Mouse (Mus musculus): ENCODE measurements around the gene Crat.

The Crat gene

DNA sequence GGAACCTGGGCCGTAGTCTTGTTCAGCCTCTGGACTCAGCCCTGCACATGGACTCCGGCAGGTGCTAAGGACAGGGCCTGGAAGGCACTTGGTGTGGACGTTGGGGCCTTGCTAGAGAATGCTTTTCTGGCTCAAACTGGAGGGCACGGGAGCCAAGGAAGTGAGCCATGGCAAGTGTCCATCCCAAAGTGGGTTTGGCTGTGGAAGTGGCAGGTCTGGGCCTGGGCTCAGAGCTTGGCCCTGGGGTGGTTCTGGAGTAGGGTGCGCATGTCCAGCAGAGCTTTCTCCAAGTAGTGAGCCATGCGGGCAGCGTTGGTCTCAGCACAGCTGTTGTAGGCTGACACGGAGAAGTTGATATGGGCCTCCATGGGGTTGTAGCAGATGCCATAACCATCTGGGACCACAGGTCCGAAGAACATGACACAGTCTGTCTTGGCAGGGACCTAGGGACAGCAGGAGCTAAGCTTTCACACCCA, 13.2 kb downstream of the Crat start:
- CTCF ChIA-PET: interaction anchor here in 2 of 4 experiments (1.0 to 1.6 kb wide), 3 partner anchors 10 to 67 kb away, joined by 3 to 4 read pairs (median 3); partner anchors contain the start of genes Dolpp1 (in 1 of the 2) and Miga2 (in 1 of the 2)
- POLR2A ChIA-PET: interaction anchor here in 3 of 4 experiments (0.7 to 6.5 kb wide), 11 partner anchors 8 to 268 kb away, joined by 3 to 61 read pairs (median 3); partner anchors contain the start of genes Crat (in 2 of the 3), Dolpp1 (in 2 of the 3), Ptpa (in 2 of the 3) and Tbc1d13 (in 1 of the 3)

DNA sequence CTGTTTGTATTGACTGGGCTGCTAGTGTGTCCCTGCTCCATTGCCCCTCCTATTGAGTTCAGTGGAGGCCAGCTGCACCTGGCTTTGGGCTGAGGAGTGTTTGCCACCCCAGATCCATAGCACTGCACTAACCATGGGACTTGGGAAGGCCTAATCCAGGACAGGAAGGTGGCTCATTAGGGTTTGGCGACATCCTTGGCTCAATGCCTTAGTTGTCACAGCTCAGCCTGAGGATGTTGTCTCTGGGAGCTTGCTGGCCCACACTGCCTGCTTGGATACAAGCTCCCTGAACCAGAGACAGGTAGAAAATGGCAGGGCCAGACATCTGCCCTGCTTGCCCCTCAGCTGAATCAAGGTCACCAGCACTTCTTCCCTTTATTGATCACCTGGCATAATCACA, 14.0 kb downstream of the Crat start:
- CTCF ChIA-PET: interaction anchor here in 2 of 4 experiments (0.6 to 1.6 kb wide), 3 partner anchors 10 to 93 kb away, joined by 3 to 4 read pairs (median 4); partner anchors contain the start of gene Dolpp1 (in 1 of the 2)

DNA sequence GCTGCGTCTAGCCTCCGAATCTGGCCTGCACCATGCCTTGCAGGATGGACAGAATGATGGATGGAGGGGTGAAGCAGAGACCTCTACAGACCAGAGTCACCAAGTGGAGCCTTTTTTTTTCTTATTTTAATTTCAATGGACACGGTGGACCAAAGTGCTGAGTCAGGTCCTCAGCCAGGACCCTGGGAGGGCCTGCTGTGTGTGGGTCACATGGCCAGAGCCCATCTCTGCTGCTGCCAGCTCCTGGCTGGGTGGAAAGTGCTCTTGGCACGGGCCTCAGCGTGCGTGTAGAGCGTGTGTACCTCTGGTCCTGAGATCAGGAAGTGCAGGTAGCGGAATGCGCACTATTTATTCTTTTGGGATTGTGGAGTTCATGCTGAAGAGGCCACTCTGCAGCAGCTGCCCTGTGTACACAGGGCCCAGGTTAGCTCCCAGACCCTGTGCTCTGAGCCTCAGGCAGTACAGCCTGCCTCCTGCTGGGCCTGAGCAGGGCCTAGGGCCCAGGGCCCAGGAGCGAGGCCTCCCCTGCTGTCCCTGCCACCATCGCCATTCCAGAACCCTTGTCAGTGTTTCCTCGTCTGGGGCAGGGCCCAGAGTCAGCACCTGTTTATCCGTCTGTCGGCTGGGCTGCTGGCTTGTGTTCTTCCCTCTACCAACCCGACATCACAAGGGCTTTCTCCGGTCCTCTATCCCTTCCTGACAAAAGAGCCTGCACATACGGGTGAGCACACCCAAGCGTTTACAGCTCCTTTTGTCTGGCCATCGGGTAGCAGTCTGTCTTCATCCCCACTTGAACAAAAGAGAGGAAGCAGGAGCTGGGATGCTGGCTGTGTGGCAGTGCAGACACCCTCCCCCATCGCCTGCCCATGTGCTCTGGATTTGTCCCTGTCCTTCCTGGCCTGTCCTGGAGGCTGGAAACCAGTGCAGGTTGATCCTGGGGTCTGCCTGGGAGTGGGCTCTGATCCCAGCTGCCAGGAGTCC, 16.1 kb downstream of the Crat start:
- ChIA-PET POLR2A (interaction anchor here in 3 of 4 experiments (0.6 to 6.5 kb wide), 33 partner anchors 7 to 344 kb away, joined by 3 to 61 read pairs (median 5); partner anchors contain the start of genes Crat (in 3 of the 3), Ptpa (in 3 of the 3), Ier5l (in 2 of the 3) and Miga2 (in 2 of the 3)), CTCF (interaction anchor here in 2 of 4 experiments (0.6 to 1.5 kb wide), 5 partner anchors 9 to 231 kb away, joined by 3 to 6 read pairs (median 5); partner anchors contain the start of genes Crat (in 1 of the 2) and Ptpa (in 1 of the 2))

More for the DNA sequence above, 14.0 kb downstream of the Crat start:
- POLR2A ChIA-PET: interaction anchor here in 2 of 4 experiments (0.5 to 6.5 kb wide), 8 partner anchors 8 to 380 kb away, joined by 3 to 61 read pairs (median 7); partner anchors contain the start of genes Dolpp1 (in 2 of the 2), Crat (in 1 of the 2) and Ptpa (in 1 of the 2)

DNA sequence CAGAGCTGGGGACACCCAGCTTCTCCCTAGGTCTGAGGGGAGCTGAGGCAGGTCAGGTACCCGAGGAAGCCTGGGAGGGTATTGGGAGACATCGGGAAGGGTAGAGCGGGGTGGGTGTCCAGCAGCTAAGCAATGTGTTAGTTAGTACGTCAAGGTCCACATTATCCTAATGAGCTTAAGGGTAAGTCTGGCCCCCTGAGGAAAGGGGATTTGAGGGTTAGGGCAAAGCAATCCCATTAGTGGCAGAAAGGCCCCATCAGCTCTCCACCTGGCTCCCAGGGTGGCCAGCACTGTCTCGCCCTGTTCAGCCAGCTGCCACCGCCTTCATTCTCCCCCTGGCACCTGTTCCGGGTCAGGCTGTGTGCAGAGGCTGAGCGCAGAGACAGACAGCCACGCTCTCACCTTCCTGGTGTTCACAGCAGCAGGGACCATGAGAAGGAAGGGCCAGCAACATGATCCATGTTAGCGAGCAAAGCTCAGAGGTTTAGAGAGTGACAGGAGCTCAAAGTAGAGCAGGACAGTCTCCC, 17.6 kb downstream of the Crat start:
- POLR2A ChIA-PET: interaction anchor here (0.5 to 6.5 kb wide), 29 partner anchors 8 to 1246 kb away, joined by 3 to 61 read pairs (median 3); partner anchors contain the start of genes Crat (in 2 of the 4), Miga2 (in 2 of the 4), Ptpa (in 2 of the 4) and Ier5l (in 1 of the 4)
- CTCF ChIA-PET: interaction anchor here in 2 of 4 experiments (1.1 to 1.2 kb wide), 2 partner anchors 38 to 43 kb away, joined by 3 read pairs; no protein-coding TSS in a partner anchor

DNA sequence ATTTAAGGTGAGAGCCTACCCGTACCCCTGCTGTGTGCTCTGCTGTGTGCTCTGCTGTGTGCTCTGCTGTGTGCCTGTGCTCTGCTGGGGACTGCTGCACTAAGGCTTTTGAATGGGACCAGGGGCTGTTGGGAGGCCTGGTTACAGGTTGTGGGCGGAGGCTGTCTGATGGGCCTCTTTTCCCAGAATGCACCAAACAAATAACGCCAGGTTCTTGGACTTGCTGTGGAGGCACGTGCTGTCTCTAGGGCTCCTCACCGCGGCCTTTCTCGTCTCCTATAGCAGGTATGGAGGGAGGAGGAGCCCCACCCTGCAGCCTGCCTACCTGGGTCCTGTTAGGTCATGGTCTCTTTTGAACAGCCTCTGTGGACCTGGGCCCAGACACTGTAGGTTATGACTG, 19.4 kb downstream of the Crat start:
- CTCF ChIA-PET: no interaction called here
- POLR2A ChIA-PET: interaction anchor here in 2 of 4 experiments (0.7 to 6.5 kb wide), 5 partner anchors 9 to 334 kb away, joined by 3 to 61 read pairs (median 4); partner anchors contain the start of genes Crat (in 1 of the 2) and Ptpa (in 1 of the 2)

DNA sequence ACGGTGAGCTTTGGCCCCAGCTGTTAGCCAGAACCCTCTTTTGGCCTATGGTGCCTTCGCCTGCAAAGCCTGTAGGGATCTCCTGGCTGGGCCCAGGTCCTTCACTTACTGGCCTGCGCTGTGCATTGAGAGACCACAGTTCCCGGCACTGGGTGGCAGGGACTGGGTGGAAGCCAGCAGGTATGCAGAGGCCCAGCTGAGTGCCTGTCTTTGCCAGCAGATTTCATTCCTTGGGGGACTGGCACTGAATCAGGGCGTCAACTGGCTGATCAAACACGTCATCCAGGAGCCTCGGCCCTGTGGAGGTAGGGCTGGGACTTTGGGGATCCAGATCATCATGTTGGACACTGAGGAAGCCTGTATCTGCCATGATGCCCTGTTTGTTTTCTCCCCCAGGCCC, 19.9 kb downstream of the Crat start:
- ChIA-PET POLR2A (interaction anchor here in 2 of 4 experiments (0.7 to 1.9 kb wide), 6 partner anchors 9 to 333 kb away, joined by 3 to 7 read pairs (median 4); no protein-coding TSS in a partner anchor), CTCF (no interaction called here)

DNA sequence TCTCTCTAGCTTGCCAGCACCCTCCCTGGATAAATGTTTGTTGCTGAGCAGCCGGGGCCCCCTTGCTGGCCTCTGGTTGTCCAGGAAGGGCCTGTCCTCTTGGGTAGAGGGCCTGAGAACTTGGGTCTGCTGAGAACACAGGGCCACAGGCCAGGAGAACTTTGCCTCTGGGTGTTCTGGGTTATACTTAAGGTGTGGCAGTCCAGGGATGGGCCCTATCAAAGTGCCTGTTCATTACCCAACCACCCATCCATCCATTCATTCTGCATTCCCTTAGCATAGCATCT, 22.3 kb downstream of the Crat start:
- POLR2A ChIA-PET: interaction anchor here in 2 of 4 experiments (0.8 to 3.4 kb wide), 15 partner anchors 9 to 81 kb away, joined by 3 to 38 read pairs (median 4); partner anchors contain the start of genes Miga2 (in 2 of the 2), Crat (in 1 of the 2), Ier5l (in 1 of the 2) and Ptpa (in 1 of the 2)
- CTCF ChIA-PET: interaction anchor here in 1 of 4 experiments (1.0 kb wide), 1 partner anchor 341 kb away, joined by 6 read pairs; no protein-coding TSS in a partner anchor

DNA sequence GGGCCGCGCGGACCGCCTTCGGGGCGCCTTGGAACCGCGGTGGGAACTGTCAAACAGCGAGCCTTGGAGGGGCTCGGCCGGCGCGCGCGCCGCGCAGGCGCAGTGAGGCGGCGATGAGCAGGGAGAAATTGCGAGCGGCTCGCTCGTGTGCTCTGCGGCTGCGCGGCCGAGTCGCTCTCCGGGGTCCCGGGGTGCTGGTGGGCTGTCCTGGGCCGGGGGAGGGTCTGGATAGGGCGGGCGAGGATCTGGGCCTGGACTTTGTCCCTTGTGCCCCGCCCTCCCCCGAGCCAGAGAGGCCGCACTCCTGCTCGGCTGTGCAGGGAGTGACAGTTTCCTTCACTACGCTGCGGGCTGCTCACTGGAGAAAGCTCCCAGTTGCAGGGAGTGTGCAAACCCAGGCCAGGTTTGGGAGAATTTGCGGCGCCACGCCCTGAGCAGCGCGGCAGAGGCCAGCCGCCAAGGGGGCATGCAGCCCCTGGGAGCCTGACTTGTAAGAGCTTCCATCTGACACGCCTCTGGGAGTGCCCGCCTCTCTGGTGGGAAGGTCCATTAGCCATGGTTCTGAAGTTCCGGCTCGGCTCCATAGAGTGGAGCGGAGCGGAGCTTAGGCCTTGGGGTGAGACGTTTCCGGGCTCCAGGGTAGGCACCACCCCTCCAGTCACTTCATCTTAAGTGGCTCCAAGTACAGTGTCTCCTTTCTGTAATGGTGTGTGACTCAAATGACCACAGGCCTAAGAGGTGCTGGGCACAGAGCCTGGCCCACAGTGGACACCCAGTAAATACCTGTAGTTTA, 22.8 kb downstream of the Crat start:
- CTCF ChIA-PET: interaction anchor here in 3 of 4 experiments (0.6 to 1.2 kb wide), 6 partner anchors 10 to 341 kb away, joined by 4 to 7 read pairs (median 4); partner anchors contain the start of gene Miga2 (in 1 of the 3)
- POLR2A ChIA-PET: interaction anchor here in 3 of 4 experiments (0.8 to 3.4 kb wide), 38 partner anchors 8 to 415 kb away, joined by 3 to 38 read pairs (median 4); partner anchors contain the start of genes Miga2 (in 3 of the 3), Crat (in 2 of the 3), Ier5l (in 2 of the 3) and Ptpa (in 2 of the 3)

DNA sequence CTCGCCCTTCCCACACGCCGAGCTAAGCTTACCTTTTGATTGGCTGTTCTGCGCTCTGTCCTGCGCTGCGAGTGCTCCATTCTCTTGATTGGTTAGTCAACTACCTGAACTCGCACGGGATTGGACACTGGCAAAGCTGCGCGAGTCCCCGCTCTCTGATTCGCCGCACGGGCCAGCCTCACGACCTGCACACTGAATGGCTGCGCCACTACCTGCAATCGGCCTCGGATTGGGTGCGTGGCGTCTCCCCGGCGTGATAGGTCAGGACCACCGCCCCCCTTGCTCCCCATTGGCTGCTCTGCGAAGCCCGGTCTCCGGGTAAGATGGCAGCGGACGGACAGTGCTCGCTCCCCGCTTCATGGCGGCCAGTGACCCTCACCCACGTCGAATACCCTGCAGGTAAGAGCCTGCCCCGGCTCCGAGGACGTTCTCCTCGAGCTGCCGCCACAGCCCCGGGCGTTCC, 23.5 kb downstream of the Crat start, which contains the start of gene Dolpp1:
Gene Dolpp1, plus strand, starts transcription at position 141 of the 463 bp plus-strand sequence.
- CTCF ChIA-PET: interaction anchor here in 3 of 4 experiments (0.6 to 1.2 kb wide), 9 partner anchors 10 to 292 kb away, joined by 3 to 7 read pairs (median 4); partner anchors contain the start of gene Miga2 (in 1 of the 3)
- POLR2A ChIA-PET: interaction anchor here in 3 of 4 experiments (0.6 to 3.4 kb wide), 47 partner anchors 8 to 415 kb away, joined by 3 to 38 read pairs (median 4); partner anchors contain the start of genes Crat (in 3 of the 3), Ier5l (in 3 of the 3), Miga2 (in 3 of the 3) and Ptpa (in 3 of the 3)

DNA sequence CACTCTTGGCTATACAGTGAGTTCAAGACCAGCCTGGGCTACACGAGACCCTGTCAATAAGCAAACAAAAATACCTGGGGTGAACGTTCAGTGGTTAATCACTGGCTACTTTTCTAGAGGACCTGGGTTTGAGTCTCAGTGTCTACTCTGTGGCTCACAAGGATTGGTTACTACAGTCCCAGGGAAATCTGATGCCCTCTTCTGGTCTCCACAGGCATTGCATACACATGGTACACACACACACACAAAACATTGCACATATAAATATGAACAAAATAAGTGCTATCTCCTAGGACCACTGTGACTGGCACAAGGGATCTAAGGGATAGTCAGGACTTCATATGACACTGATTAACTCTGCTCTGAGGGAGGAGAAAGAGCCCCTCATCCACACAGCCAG, 26.6 kb downstream of the Crat start:
- ChIA-PET CTCF (no interaction called here), POLR2A (interaction anchor here in 2 of 4 experiments (0.9 to 4.1 kb wide), 4 partner anchors 10 to 78 kb away, joined by 3 to 14 read pairs (median 3); partner anchors contain the start of gene Miga2 (in 1 of the 2))

DNA sequence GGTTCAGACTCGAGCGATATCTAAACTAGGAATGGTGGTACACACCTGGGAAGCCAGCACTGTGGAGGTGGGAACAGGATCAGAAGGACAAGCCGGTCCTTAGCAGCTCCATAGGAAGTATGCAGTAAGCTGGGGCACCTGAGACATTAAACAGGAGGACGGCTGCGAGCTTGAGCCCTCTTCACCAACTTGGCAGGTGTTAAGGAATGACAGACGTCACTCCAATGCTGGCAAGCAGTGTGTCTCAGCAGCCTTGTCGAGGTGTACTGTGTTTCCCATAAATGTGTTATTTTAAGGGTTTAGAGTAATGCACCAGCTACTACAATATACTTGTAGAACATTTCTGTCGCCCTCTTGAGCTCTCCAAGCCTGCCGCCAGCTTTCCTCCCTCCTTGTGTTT, 28.7 kb downstream of the Crat start:
- CTCF ChIA-PET: interaction anchor here in 3 of 4 experiments (0.6 to 0.8 kb wide), 3 partner anchors 16 to 290 kb away, joined by 4 to 5 read pairs (median 5); no protein-coding TSS in a partner anchor
- POLR2A ChIA-PET: interaction anchor here in 3 of 4 experiments (0.6 to 4.1 kb wide), 14 partner anchors 8 to 39 kb away, joined by 3 to 14 read pairs (median 4); partner anchors contain the start of gene Miga2 (in 2 of the 3)

DNA sequence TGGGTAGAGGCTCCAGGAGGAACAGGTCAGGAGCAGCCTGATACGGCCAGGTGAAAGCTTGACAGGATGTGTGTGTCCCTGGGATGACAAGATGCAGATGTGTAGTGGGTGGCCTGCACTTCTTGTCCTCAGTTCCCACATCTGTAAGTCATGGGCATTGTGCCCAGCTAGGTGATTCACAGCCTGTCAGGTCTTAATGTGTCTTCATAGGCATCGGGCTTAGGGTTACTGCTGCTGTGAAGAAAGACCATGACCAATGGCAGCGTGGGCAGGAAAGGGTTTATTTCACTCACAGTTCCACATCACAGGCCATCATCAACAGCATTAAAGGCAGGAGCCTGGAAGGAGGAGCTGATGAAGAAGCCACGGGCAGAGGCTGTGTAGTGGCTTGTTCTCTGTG, 30.0 kb downstream of the Crat start:
- ChIA-PET POLR2A (interaction anchor here in 2 of 4 experiments (0.8 to 4.1 kb wide), 11 partner anchors 10 to 198 kb away, joined by 3 to 14 read pairs (median 4); partner anchors contain the start of genes Ptpa (in 2 of the 2), Crat (in 1 of the 2) and Miga2 (in 1 of the 2)), CTCF (no interaction called here)

DNA sequence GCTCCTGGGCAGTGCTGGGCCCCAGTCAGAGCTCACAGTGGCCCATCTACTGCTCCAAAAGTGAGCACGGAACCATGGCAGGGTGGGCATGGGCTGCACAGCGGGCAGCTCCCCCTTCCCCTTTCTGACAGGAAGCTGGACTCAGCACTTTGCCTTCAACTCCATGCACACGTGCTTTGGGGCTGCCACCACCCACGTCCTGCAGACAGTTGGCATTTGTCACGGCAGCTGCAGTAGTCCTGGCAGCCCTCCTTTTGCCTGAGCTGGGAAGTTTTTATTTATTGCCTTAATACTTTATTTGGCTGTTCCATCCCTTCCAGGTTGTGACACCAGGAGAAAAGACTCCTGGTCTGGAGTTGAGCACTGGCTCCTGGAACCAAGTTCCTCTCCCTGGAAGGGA, 30.8 kb downstream of the Crat start:
- ChIA-PET POLR2A (interaction anchor here in 3 of 4 experiments (1.0 to 2.9 kb wide), 12 partner anchors 7 to 197 kb away, joined by 3 to 15 read pairs (median 5); partner anchors contain the start of genes Crat (in 1 of the 3), Dolpp1 (in 1 of the 3), Miga2 (in 1 of the 3) and Ptpa (in 1 of the 3)), CTCF (interaction anchor here in 1 of 4 experiments (1.2 kb wide), 1 partner anchor 16 kb away, joined by 3 read pairs; no protein-coding TSS in a partner anchor)

DNA sequence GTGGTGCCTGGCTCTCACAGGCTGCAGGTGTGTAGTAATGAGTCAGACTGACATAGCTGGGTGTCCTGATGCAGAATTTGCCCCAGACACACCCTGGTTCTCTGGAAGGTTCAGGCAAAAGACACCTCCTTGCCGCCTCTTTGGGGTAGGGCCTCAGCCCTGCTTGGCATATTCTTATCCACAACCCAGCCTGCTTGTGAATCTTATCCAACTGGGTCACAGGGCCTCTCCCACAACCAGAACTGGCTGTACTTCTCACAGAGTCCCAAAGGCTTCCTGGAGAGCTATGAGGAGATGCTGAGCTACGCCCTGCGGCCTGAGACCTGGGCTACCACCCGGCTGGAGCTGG, 34.3 kb downstream of the Crat start:
- POLR2A ChIA-PET: interaction anchor here in 2 of 4 experiments (0.7 to 2.1 kb wide), 11 partner anchors 9 to 234 kb away, joined by 3 to 7 read pairs (median 3); partner anchors contain the start of gene Miga2 (in 1 of the 2)
- CTCF ChIA-PET: interaction anchor here in 1 of 4 experiments (0.8 kb wide), 1 partner anchor 54 kb away, joined by 3 read pairs; no protein-coding TSS in a partner anchor

DNA sequence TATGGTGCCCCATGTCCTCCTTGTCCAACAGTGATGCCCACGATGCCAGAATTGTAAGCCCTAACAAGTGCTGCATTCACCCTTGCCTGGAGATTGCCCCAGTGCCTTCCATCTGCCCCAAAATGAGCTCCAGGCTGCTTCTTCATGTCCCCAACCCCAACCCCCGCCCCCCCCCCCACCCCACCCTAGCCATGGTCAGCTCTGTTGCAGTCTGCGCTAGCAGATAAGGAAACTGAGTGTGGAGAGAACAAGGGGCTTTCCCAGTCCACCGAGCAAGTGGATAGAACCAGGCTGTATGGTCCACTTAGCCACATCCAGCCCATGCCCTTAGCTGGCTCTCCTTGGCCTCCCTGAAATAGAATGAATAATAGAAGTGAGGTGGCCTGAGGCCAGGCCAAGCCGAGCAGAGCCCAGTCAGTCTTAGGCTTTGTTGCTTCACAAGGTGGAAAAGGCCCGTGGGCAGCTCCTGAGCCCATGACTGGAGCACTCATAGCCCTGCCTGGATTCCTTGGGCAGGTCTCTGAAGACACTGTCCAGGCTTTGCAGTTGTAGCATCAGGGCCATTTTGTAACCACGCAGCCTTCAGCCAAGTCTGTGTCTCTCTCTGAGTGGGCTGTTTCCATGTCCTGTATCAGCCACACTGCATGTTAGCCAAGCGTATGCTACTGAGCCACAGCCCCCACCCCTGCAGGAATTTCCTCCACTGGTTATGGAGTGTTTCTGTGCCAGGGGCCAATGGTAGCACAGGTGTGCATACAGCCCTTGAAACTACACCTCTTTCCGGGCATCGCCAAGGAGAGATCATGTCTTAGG, 34.8 kb downstream of the Crat start:
- CTCF ChIA-PET: interaction anchor here in 1 of 4 experiments (0.8 kb wide), 1 partner anchor 54 kb away, joined by 3 read pairs; no protein-coding TSS in a partner anchor
- POLR2A ChIA-PET: interaction anchor here in 2 of 4 experiments (0.8 to 1.7 kb wide), 7 partner anchors 10 to 71 kb away, joined by 3 to 7 read pairs (median 3); no protein-coding TSS in a partner anchor

All from embryonic stem cell, embryonic (primary cell).